Mouse (Mus musculus): ENCODE results near the gene Shroom3.

Shroom3 gene

GRCm38 (mm10) chr5:92698131-92698836, 15.0 kb downstream of the Shroom3 start:
- DNase-seq (ENCODE audit: low read depth, low spot score) = peak; percentile 20

- DNase-seq (ENCODE audit: low read depth, low spot score) = peak; percentile 43
These were observed 15.7 kb downstream of the Shroom3 start for GRCm38 (mm10) chr5:92698837-92699529.

GRCm38 (mm10) chr5:92701750-92702149, 18.5 kb downstream of the Shroom3 start:
- DNase-seq (ENCODE audit: low read depth, low spot score) = no peak

- DNase-seq (ENCODE audit: low read depth, low spot score) = no peak
These were observed 20.4 kb downstream of the Shroom3 start for GRCm38 (mm10) chr5:92703671-92704070.

GRCm38 (mm10) chr5:92707921-92708491, 24.8 kb downstream of the Shroom3 start:
- no peak for DNase-seq (ENCODE audit: low read depth, low spot score)

GRCm38 (mm10) chr5:92710779-92711178, 27.5 kb downstream of the Shroom3 start:
- DNase-seq (ENCODE audit: low read depth, low spot score) = no peak

- no peak for DNase-seq (ENCODE audit: low read depth, low spot score)
These were observed 28.5 kb downstream of the Shroom3 start for GRCm38 (mm10) chr5:92711666-92712290.

GRCm38 (mm10) chr5:92712621-92713395, 29.6 kb downstream of the Shroom3 start:
- no peak for DNase-seq (ENCODE audit: low read depth, low spot score)

GRCm38 (mm10) chr5:92714886-92715285, 31.7 kb downstream of the Shroom3 start:
- DNase-seq (ENCODE audit: low read depth, low spot score) = no peak

GRCm38 (mm10) chr5:92715319-92715718, 32.1 kb downstream of the Shroom3 start:
- DNase-seq (ENCODE audit: low read depth, low spot score) = no peak

- DNase-seq (ENCODE audit: low read depth, low spot score) = no peak
These were observed 32.7 kb downstream of the Shroom3 start for GRCm38 (mm10) chr5:92715890-92716289.

GRCm38 (mm10) chr5:92717666-92718360, 34.6 kb downstream of the Shroom3 start:
- no peak for DNase-seq (ENCODE audit: low read depth, low spot score)

GRCm38 (mm10) chr5:92718856-92719255, 35.6 kb downstream of the Shroom3 start:
- no peak for DNase-seq (ENCODE audit: low read depth, low spot score)

- DNase-seq (ENCODE audit: low read depth, low spot score) = no peak
These were observed 38.4 kb downstream of the Shroom3 start for GRCm38 (mm10) chr5:92721610-92722009.

GRCm38 (mm10) chr5:92725935-92726334, 42.7 kb downstream of the Shroom3 start:
- peak; percentile 73 for DNase-seq (ENCODE audit: low read depth, low spot score)

GRCm38 (mm10) chr5:92728252-92728828, 45.1 kb downstream of the Shroom3 start:
- peak; percentile 87 for DNase-seq (ENCODE audit: low read depth, low spot score)

- no peak for DNase-seq (ENCODE audit: low read depth, low spot score)
These were observed 46.0 kb downstream of the Shroom3 start for GRCm38 (mm10) chr5:92729221-92729620.

GRCm38 (mm10) chr5:92741802-92742201, 58.6 kb downstream of the Shroom3 start:
- no peak for DNase-seq (ENCODE audit: low read depth, low spot score)

GRCm38 (mm10) chr5:92742701-92743100, 59.5 kb downstream of the Shroom3 start:
- no peak for DNase-seq (ENCODE audit: low read depth, low spot score)

GRCm38 (mm10) chr5:92745390-92746253, 62.4 kb downstream of the Shroom3 start:
- no peak for DNase-seq (ENCODE audit: low read depth, low spot score)
